Mouse (Mus musculus) kidney, adult 8-10 months (tissue): Measurements from ENCODE around the gene Eipr1.
"Not testable (repeated sequence)": the region's sequence is repeated elsewhere in the genome, so short reads cannot be mapped to it uniquely, and the experiment has no call there.

Experiments used
- DNase-seq, 2 experiments: peaks; one replicate each; pipeline ENCODE4 v3.0.0; 2022

The Eipr1 gene

DNA sequence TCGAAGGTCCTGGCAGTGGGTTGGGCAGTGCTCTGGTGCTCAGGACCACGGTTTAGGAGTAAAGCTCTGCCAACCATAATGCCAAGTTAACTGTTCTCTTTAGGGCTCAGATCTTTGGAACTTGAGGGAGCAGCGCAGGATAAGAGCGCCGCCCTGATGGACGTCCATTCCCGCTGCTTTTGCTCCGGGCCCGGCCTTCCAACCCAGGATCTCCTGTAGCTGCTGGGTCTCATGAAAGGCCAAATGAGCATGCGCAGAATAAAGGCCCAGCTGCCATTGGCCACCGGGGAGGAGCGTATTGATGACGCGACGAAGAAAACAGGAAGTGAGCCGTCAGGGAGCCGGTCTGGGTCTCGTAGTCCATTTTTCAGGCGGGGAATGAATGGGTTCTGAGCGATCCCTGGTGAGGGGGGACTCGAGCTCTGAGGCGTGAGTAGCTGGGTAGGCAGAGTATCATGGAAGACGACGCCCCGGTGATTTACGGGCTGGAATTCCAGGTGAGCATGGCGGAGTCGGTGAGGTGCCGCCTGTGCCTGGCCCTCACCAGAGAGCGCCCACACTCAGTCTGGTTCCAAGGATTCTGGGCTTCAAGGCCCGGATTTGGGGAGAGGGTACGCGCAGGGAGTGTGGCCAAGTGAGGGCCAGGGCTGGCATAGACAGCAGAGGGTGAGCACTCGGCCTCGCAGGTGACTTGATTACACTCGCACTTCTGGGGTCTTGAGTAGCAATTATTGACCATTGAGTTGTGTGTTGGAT lies at the start of gene Eipr1:
Gene Eipr1, plus strand, starts transcription at position 296 of the 756 bp plus-strand sequence.
- DNase-seq = peak; percentile 91 to 95

DNA sequence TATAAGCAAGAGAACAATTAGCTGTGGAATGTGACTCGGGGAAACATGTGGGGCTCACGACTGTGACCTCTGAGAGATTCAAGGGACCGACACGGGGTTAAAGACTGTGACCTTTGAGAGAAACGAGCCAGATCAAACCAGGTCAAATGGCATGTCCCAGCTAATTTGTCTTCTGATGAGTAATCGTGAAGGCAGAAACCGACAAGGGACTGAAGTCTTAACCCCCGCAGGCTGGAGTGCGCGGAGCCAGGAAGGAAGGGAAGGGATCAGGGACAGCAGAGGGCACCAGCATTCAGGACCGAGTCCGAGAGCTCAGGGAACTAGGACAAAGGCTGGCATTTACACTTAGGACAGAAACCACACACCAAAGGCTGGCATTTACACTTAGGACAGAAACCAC lies 47.2 kb upstream of the Eipr1 start:
- no peak for DNase-seq

DNA sequence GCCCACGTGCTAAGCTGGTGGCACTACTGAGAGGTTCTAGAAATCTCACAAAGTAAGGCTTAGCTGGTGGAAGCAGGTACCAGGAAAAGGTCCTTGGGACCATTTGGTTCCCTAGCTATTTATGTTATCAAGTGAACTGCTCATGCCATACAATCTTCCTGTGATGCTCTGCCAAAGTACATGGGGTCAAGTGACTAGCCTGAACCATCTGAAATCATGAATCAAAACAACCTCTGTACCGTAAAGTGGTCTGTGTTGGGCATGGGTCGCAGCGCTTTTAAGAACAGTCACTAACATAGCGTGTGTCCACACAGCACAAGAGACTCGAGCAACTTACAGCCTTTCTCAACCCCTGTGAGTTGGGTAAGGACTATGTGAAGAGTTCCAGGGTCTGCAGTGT lies 46.4 kb upstream of the Eipr1 start:
- DNase-seq = no peak

DNA sequence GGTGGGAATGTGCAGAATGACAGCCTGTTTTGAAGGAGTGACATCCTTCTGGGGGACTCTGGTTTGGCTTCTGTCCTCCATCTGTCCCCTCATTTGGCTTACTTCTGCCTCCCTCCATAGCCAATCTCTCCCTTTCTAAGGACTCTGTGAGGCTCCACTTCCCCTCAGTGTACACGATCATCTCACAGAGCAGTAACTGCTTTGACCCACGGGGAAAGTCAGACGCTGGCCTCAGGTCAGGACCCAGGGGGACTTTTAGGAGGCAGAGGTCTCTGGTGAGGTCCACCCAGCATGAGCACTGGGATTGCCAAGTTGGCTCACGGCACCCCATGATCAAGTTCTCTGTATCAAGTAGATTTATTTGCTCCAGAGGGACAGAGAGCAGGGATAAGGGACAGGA lies 43.4 kb upstream of the Eipr1 start:
- no peak for DNase-seq

DNA sequence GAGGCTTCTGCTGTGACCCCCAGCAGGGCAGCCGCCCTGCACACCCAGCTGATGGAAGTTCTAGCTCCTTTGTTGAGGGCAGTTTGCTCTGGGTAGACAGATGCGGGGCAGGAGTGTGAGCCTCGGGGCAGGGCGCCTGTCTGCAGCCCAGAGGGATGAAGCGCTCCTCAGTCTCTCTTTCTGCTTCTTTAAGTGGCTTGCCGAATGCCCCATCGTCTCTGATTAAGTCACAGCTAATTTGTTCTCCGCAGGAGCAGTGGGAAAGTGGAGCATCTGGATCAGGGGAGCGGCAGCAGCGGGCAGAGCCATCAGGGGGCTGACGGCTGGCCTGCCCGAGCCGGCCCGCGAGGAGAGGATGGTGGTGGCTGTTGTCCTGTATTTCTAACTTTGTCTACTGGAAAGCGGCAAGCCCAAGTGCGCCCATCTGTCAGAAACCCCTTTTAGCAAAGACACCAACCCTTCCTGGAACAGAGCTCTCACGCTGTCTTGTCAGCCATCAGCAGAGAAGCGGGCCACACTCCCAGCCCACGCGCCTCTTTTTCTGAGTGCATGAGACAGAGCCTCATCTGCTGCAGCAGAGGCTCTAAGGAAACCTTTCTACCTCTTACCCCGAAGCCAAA lies 40.9 kb upstream of the Eipr1 start:
- DNase-seq = no peak

DNA sequence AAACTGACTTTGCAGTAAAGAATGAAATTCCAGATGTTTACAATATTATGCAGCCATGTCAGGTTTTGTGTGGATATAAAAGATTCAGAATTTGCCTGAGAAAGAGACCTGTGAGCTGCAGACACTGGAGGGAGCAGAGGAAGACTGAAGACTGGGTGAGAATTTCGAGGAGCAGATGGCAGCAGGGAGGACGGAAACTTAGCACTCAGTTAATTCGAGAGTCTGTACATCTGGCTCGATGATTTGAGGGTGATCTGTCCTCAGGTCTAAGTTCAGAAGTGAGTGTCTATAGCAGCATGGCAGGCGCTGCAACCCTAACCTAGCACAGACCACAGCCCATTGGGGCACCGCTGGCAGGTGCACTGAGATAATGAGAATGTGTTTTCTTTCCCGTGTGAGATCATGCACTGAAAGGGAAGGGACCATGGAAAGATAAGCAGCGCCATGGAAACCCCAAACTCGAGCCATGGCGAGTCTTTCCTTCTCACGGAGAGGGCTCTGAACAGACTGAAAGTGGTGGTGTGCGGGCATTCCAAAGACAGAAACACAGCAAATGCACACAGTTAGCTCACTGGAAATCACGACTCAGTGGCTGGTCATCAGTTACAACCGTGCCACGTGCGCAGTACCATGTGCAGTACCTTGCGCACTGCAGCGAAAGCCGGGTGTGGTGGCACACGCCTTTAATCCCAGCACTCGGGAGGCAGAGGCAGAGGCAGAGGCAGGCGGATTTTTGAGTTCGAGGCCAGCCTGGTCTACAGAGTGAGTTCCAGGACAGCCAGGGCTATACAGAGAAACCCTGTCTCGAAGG lies 36.6 kb upstream of the Eipr1 start:
- DNase-seq = no peak

DNA sequence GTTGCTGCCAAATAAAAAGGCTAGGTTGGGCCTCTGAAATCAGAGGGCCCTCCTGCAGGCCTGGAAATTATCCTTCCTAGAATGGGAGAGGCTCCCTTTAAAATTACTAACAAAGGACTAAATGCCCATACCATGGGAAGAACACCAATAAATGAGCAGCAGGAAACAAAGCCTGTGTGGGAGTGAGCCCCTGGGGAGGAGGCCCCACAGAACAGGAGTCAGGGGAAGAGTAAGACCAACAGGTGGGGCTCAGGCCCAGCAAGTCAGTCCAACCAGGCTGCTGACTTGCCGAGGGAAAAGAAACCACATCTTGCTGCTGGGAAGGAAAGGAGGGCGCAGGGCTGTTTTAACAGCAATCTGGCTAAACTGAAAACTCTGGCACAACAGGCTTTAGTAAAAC lies 34.5 kb upstream of the Eipr1 start:
- DNase-seq = no peak

DNA sequence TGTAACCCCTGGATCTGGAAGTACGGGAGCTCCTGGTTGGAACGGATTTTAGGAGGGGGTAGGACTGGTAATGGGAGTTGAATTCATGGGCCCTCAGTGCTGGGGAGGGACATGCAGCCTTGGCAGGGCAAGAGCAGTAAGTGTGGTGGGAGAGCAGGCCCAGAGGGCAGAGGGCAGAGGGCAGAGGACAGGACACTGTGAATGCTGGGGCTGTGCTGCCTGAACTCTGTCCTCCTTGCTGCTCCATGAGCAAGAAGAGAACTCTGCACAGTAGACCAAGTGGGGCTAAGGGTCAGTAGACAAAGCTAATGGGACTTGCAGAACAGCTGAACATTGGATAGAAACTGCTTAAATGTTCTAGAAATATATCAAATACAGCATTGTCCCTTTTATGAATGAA lies 33.5 kb upstream of the Eipr1 start:
- DNase-seq = peak; percentile 21 to 34

DNA sequence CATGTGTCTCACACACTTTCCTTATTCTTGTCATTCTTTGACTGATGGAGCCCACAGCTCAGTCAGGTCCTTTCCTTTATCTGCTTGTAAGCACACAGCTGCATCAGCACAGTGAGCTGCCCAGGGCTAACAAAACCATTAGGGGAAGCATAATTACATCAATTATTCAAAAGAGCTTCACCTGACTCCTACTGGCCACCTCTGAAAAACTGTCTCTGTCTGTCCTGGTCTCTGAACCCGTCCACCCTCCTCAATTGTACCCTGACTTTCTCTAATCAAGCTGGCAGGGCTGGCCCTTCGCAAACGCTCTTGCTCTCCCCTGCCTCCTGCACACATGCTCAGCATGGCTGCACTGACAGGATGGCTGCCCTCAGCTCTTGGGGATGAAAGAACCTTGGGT lies 27.2 kb upstream of the Eipr1 start:
- DNase-seq = no peak

DNA sequence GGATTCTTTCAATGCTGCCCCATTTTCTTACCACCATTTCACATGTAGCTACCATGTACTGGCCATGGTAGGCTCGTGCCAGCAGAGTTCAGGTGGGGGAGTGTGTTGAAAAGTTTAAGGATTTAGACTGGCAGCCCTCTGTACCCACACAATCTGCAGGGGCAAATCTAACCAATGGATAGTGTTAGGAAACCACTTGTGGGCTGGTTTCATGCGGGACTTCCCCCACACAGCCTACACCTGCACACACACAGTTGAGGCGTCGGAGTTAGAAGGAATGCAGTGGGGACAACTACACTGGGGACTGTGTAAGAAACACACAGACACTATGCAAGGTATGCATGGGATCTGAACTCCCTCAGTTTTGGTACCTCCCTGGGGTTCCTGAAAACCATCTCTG lies 25.4 kb upstream of the Eipr1 start:
- no peak for DNase-seq

DNA sequence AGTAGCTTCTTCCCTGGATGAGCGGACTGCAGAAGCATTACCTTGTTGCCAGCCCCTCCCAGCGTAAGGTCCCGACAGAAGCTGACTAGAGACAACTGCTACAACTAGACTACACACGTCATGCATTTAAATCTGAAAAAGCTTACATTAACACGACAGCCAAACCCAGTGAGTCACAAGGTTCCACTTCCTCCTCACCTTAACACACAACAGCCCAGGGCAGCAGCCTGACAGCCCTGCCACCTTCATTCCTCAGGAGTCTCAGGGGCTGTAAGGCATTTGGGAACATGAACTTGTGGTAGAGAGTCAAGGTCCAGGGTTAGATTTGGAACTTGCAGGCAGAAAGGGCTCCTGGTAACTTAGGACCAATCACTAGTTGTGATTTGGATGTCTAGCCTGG lies 24.5 kb upstream of the Eipr1 start:
- DNase-seq = no peak

DNA sequence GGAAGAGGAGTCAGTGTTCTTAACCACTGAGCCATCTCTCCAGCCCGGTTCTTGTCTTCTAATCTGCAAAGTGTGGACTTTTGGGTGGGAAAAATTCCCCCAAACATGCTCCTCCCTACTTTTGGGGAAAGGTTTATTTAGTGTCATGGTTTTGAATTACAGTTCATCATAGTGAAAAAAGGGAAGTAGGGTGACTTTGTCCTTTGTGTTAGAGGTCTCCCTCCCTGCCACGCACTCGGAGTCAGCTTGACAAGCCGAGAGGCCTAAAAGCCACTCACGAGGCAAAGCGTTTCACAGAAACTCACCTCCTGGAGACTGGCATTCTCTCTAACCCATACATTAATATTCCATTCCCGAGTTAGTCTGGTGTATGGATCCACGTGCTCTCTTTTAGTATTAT lies 19.0 kb upstream of the Eipr1 start:
- DNase-seq = no peak

DNA sequence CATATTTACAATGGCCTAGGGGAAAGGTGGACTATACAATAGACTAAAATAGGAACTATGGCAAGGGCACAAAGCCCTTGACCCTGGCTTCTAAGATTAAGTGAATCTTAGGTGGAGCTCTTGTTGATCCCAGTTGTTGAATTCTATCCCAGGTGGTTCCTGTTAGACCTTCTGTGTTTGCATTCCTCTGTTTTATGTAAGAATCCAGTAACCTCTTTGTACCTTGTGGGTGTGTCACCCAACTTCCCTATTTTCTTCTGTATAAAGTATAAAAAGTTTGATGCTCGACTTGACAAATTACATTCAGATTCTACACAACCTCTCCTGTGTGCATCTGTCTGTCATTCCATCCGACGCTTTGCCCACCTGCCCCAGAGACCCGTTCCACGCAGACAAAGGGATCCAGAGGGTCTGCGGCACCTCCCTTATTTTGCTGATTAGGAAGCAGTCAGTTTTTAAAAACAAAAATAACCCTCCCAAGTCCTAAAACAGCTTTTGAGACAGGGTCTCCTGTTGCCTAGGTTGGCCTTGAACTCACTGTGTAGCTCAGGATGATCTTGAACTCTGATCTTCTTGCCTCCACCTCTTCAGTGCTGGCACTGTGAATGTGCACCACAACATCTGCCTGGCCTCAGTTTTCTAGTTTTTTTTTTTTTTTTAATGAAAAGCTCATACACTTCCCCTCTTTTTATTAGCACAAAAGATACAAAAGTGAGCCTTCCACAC lies 17.9 kb upstream of the Eipr1 start:
- DNase-seq = not testable (repeated sequence)

DNA sequence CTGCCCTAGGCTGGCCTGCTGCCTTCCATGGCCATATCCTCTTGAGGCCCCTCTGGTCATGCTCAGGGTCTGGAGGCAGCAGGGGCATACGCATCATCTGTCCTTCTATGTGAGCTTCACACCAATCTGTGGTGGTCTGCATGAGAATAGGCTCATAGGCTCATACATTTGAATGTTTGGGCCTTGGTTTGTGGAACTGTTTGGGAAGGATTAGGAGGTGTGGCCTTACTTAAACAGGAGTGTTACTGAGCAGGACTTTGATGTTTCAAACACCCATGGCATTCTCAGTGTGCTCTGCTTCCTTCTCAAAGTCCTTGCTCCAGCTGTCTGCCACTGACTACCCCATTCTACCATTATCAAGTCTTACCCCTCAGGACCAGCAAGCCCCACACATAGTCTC lies 17.3 kb upstream of the Eipr1 start:
- DNase-seq = no peak

DNA sequence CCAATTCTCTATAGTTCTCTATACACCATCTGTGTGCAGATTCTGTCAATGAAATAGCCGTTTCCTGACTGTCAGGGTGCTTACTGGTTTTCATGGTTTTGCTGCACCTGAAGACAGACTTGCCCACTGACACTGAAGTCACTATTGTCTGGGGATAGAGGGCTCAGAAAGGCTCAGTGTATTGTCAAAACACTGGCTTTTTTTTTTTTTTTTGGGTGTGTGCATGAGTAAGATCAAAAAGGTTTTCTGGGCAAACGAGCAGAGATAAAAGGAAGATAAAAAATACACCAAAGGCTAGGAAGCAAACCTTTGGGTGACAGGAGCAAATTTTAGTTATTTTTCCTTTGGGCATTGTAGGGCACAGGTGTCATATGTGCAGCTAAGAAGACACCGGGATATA lies 16.3 kb upstream of the Eipr1 start:
- DNase-seq = no peak

DNA sequence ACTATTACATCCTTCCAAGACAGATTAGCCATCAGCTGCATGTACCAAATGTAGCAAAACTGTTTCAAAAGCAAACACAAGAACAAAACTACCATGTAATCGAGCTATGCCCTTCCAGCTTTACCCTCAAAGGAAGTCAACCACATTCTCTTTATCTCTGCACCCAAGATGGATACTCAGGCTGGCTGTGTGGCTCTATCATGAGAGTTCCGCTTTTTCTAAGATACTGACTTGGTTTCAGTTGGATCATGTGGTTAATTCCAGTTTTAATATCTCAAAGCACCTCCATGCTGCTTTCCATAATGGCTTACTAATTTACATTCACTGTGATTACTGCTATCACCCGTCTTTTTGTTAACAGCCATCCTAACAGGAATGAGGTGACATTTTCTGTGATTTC lies 8.3 kb upstream of the Eipr1 start:
- no peak for DNase-seq

DNA sequence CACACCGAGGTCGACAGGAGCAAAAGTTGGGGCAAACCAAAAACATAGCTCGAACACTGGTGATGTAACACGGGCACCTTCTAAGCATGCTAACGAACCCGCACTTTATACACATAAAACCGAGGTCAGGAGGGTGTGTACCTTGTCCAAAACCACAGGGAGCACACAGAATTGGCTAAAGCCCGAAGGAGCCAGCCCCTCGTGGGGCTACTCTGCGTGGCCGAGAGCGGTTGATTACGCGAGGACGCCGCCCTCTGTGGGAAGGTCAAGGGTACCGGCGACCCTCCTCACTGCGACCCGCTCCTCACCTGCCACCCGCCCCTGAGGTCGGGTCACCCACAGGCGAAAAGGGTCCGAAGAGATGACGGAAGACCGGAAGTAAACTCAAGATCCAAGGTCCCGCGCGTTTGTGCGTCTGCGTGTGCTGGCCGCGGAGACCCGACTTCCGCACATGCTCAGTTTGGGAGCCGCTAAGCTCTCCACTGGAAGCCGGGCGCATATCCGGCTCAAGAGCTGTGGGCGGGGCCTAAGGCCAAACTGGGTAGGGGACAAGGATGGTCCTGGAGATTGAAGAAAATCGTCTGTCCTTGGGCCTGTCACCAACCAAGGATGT lies 1.5 kb upstream of the Eipr1 start, which contains the start of gene Trappc12:
Gene Trappc12, minus strand, starts transcription at position 452 of the 613 bp plus-strand sequence.
- DNase-seq = peak; percentile 87 to 90

DNA sequence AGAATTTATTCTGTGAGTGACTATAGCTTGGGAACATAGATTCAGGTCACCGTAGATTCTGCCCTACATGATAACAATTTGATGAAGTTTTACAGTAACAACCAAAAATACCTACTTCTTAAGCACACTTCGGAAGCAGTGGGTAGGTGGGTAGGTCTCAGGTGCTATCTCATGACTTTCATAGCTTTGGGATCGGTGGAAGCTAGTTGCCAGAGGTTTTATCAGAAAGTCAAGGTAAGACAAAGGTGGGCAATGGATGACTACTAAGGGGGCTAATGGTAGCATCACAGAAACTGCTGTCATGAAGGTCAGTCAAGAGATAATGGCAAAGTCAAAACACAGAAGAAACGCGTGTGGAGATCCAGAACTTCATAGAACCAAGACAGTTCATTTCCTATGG lies 727 bp upstream of the Eipr1 start:
- no peak for DNase-seq

DNA sequence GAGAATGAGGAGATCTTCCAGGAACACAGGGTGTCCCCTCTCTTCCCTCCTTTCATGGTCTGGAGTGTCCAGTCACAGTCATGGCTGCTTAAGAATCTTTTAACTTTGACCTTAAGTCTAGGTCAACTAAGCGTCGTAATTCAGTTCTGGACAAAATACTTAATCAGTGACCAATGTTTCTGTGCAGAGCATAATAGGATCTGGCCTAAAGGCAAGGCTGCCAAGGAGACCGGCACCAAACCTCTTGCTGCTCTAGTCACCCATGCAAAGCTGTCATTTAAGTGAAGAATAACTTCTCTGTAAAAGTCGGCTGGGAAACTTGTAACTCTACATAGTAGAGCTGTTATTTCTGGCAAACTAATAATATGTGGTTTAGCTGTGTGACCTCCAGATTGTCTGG lies 4.4 kb downstream of the Eipr1 start:
- DNase-seq = peak; percentile 38 to 51

DNA sequence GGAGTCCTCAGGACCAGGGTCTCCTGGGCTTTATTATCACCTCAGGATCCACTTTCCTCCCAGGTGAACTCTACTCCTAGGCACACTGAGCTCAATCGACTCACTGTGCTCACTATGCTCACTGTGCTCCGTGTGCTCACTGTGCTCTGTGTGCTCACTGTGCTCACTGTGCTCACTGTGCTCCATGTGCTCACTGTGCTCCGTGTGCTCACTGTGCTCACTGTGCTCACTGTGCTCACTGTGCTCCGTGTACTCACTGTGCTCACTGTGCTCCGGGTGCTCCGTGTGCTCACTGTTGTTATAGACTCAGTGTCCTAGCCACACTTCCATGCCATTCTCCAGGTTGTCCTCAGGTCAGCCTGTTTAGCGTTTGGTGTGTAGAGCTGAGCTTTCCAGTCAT lies 18.4 kb downstream of the Eipr1 start:
- DNase-seq = no peak

DNA sequence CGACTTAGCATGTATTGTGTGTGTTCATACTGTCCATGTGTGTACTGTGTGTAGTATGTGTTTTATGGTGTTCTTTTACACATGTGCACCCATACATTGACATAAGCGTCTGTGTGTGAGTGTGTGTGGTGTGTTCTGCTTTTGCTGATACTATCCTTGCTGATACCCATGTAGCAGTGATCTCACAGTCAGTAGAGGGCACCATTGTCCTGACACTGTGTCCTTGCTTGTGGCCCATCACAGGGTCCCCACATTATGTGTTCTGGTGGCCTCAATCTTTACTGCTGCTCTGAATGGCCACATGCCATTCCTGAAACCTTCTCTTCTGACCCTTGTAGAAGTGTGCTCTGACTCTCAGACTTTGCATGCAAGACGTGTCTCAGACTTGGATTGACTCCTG lies 22.2 kb downstream of the Eipr1 start:
- DNase-seq = no peak

DNA sequence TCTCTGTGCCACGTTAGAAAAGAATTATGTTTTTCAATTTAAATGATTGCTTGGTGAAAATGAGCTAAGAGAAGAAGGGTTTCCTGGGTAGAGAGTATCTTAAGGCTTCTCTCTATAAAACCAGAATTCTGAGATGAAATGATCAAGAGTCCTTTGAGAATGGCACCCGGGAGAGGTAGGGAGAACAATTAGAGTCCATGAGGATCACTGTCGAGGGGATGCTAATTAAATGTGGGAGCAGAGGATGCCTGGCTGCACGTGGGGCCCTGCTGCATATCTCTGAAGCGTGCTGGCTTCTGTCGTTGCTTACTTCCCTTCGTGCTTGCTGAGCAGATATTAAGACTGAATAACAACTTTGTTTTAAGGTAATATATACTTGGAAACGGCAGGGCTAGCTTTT lies 23.5 kb downstream of the Eipr1 start:
- DNase-seq = no peak

DNA sequence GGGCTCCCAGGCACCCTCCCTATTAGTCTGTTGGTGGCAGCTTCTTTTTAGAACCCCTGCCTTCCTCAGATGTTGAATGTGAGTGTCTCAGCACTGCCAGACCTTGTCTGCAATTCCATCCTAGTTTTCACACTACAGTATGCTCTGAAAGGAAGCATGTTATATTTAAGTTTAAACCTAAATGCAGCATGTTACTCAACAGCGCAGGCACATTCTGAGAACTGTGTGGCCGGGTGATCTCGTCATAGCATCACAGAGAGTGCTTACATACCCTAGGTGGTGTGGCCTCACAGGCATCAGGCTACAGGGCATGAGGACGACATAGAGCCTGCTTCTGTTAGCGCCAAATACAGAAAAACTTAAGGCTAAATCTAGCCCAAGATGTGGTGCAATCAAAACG lies 24.0 kb downstream of the Eipr1 start:
- no peak for DNase-seq
